Mouse (Mus musculus): ENCODE results near the gene Thsd4.
"Not testable (repeated sequence)": the region's sequence is repeated elsewhere in the genome, so short reads cannot be mapped to it uniquely, and the experiment has no call there.

The Thsd4 gene

DNA sequence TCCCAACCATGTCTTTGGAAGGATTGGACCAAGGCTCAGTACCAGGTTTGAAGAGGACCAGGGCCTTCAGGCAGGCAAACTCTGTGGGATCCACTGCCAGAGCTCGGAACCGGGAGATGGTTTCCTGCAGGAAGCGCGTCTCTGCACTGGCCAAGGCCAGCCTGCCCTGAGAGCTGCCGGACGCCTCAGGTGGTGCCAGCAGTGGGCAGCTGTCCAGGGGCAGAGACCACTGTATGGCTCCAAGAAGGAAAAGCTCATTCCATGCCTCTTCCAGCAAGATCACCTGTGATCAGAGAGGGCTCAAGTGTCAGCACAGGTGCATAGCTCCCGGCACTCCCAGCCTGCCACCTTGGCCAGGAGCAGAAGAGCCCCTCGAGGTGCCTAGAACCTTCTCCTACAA, 574.6 kb downstream of the Thsd4 start:
- ATAC-seq (ENCODE audit: low TSS enrichment): no peak

DNA sequence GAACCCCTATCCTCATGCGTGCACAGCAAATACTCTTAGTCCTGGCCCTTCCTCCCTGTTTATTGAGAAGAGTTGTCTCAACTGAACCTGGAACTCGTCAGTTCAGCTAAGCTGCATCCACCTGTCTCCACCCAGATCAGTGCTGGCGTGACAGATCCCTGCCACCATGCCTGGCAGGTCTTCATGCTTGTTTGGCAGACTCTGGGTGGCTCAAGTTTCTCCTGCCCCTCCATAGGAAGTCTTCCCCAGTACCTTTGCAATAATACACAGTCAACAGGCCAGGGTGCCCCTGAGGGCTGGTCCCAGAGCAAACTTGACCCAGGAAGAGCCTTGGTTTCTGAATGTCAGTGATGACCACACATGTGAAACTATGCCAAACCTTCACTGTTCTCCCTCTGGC, 576.6 kb downstream of the Thsd4 start:
- ATAC-seq (ENCODE audit: low TSS enrichment): no peak

DNA sequence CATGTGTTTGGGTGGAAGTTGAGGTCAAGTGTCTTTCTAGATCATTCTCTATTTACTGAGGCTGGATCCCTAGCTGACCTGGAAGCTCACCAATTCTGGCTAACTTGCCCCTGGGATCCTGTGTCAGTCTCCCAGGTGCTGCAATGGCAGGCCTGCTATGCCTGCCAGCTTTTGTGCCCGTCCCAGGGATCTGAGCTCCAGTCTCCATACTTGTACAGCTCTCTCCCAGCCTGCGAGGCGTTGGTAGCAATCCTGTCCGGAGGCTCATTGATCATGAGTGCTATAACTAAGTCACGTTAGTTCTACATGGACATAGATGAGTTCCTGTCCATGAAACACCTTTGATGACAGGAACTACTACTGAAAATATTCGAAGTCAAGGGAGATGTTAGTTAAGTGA, 578.0 kb downstream of the Thsd4 start:
- no peak for ATAC-seq (ENCODE audit: low TSS enrichment)

DNA sequence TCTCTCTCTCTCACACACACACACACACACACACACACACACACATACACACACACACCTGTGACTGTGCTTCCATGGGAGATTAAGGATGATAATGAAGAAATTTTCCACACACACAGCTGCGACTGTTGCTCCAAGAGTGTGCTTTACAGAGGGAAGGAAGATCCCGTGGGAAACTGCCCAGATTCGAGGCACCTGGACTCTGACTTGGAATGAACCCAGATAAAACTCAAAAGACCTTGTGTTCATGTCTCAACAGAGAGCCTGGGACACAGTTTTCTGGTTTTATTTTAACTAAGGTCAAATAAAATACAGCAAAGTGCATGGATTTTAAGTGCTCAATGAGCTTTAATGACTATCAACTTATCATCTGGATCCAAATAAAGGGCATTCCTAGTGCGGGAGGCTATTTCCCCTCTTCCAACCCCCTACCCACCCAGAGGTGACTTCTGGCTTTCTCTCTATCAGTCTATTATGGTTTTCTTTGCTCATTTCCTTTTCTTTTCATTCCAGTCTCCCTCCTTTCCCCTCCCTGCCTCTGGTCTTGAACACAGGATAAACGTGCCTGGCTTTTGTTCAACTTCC, 579.3 kb downstream of the Thsd4 start:
- ATAC-seq (ENCODE audit: low TSS enrichment): no peak

DNA sequence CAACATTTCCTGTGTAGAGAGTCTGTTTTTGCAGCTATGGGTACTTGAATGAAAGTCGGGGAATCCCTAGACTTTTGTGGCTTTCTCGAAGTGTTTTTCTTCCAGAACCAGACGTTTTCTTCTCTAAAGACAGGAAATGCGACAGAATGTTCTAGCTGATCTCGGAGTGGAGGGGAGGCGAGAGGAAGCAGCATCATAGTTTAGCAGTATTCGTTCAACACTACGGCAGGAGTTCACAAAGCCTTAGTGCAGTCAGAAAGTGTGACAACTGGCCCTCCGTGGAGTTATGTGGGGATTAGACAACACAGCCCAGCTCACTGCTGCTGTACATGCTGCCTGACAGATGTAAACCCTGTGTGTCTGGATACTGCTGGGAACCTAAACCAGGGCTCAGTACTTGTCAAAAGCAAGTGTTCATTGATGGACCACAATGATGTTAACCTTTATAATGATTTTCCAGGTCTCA, 579.9 kb downstream of the Thsd4 start:
- ATAC-seq (ENCODE audit: low TSS enrichment): no peak

DNA sequence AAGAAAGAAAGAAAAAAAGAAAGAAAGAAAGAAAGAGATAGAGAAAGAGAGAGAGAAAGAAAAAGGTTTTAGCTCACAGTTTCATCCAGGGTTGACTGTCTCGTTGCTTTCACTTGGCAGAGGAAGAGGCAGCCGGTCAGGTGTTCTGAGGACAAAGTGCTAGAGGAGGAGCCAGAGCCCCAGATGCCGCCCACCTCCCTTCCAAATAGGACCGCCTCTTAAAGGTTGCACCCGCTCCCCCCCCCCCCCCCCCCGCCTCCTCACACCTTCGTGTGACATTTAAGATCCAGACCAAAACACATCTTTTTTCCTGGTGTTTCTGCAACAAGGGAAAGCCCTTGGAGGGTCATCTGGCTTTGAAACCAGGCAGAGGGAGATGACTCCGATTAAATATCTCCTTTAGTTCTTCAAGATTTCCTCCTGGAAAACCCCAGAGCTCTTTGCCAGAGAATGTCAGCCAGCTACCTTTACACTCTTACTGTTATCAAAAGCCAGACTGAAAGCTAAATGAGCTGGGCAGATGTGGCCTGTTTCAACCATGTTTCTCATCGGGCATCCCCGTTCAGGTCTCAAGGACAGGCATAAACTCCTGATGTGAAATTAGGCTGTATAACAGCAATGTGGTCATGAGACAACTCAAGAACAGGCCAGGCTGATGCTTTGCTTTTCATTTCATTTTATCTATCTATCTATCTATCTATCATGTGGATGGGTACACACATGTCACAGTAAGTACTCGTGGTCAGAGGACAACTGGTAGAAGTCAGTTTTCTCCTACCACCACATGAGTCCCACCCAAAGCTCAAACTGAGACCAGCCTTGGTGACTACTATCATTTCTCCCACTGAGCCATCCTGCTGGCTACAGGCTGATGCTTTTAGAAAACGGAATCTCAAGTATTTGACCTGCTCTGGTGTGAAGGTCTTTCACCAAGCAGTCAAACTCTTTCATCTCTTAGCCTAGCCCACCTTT, 580.6 kb downstream of the Thsd4 start:
- ATAC-seq (ENCODE audit: low TSS enrichment): no peak

DNA sequence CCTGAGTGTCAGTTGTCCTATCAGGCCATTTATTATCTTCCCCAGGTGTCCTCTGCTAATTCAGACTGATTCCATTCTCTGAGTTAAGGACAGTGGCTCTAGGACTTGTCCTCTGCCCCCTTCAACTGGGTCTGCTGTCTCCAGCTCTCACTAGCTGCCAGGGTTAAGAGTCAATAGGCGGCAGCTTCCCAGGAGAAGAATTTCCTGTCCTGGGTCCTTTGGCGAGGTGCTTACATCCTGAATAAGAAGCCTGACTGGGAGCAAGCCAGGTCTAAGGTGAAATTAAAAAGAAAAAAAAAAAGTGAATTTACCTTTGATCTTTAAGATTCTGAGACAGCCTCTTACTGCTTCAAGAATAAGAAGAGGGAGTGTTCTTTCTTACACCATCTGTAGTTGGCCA, 582.2 kb downstream of the Thsd4 start:
- no peak for ATAC-seq (ENCODE audit: low TSS enrichment)

DNA sequence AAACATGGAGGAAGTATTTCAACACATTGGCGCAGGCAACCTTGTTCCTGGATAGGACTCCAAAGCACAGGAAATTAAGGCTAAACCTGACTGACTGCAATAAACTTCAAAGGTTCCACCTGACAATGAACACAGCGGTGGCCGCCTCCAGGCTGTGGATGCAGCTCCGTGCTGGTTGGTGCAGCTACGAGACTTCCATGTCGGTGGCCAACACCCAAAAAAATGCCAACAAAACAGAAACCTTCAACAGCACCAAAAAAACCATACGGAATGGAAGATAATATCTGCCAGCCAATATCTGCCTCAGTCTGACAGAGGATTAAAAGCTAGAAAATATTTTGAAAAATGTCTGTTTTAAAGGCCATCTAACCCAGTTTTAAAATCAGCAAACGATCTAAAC, 583.3 kb downstream of the Thsd4 start:
- ATAC-seq (ENCODE audit: low TSS enrichment): no peak

DNA sequence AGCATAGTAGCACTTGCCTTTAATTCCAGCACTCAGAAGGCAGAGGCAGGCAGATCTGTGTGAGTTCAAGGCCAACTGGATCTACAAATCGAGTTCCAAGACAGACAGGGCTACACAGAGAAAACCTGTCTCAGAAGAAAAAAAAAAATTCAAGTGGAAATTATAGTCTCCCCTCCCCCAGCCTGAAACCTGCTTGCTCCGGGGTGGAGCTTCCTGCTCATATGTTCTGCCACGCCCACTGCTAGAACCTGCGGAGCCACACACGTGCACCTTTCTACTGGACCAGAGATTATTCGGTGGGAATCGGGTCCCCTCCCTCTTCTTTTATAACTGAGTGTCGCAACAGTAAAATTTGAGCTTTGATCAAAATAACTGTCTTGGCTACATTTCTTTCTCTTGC, 586.0 kb downstream of the Thsd4 start:
- not testable (repeated sequence) for ATAC-seq (ENCODE audit: low TSS enrichment)

DNA sequence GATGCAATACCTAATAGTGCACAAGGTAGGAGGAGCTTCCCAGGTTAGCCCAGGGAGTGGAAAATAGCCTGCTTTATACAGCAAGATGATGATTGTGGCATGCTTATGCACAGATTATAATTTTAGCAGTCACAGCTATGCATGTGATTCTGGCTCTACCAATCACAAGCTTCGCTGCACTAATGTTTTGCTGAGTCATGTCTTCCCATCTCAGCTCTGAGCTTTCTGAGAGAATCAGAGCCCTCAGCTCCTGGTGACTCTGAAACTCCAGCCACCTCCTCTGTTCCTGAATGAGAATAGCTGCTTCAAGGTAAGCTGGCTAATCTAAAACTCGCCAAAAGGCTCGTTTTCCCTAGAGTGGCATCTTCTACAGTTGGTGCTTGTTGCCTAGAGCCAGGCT, 591.6 kb downstream of the Thsd4 start:
- ATAC-seq (ENCODE audit: low TSS enrichment): no peak

Data from frontal cortex, adult (tissue).